Mouse (Mus musculus): ENCODE measurements around the gene Rras.

DNA sequence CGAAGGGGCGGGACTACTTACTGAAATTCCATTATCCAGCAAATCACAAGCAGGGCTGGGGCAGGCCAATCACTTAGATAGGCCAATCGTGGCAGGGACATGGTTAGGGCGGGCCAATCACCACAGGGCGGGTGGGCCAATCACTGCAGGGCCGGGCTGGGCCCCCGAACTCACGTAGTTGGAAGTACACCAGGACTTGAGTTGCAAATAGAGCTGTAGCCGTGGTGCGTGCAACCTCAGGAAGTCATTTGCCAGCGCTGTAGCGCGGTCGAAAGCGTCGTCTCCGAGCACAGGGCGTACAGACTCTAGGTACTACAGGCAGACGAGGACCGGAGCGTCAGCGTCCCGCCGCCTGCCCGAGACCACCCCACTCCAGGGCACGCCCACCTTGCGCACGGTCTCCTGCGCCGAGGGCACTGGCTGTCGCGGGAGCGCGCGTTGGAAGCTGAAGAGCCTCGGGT, 47.5 kb upstream of the Rras start:
- TF ChIP-seq CTCF (IDR thresholded peaks at IDR 0.05; ENCODE audit: control insufficient read depth, insufficient read depth, insufficient replicate concordance, low read depth, low read length), result peak; percentile 6; the same call in 1 of the 2 replicates
- TF ChIP-seq POLR2A (IDR thresholded peaks at IDR 0.05; ENCODE audit: control insufficient read depth, low read depth, low read length), result peak; percentile 42; the same call in 1 of the 2 replicates
